Mouse (Mus musculus): ENCODE measurements around the gene Ttll5.

DNA sequence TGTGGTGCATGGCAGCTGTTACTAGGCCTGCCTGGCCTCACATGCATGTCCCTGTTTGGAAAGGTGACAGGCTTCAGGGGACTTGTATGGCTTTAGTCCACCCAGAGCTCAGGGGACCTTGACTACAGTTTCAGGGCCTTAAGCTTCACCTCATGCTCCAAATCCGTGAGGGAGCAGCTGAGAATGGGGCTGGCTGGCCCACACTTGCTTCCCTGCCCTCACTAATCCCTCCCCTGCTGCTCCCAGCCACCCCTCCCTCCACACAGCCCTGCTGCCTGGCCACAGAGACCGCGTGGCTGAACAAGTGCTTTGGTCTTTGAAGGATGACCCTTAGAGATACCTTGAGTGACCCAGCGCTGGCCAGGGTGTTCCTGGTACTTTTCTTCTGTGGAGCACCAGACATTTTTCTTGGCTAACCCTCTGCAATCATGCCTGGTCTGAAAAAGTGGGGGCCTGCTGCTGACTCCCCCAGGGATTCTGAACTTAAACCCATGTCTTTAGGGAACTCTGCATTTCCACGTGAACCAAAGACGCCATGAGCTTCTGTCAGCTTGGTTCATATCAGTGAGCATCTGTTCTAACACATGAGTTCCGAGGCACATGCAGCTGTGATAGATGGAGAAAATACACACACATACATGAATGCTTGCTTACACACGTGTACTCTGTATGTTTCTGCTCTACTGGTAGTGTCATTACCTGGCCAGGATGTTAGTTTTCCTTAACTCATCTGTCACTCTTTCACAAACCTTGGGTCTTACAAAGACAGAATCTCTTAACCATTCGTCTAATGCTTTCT is 212.1 kb downstream of the Ttll5 start:
- TF ChIP-seq CTCF (IDR thresholded peaks at IDR 0.05; ENCODE audit: borderline replicate concordance, insufficient read depth, low read depth, low read length) (no peak), POLR2A (IDR thresholded peaks at IDR 0.05; ENCODE audit: borderline replicate concordance, insufficient read depth, low read length) (no peak)

Measured in cerebellum, adult 2 months (tissue).